Mouse (Mus musculus): ENCODE measurements at regions not wholly inside any gene's neighbourhood (a gene's known extent, or its start where the extent isn't known, plus 50 kb on each side); places are given as distances from the start of the nearest gene placed in this dataset.

- H3K36me3 ChIP-seq (ENCODE audit: control insufficient read depth, insufficient read depth, low read length) = no peaks in the 10 kb centered on the region
- H3K79me2 ChIP-seq (ENCODE audit: control insufficient read depth, insufficient read depth, low read length) = no peaks in the 10 kb centered on the region
- no peak for DNase-seq (ENCODE audit: extremely low read depth, low read depth, low spot score)
- WGBS = 83% methylated on average over 10 of the region's 10 CpGs
- no peaks in the 10 kb centered on the region for H3K27me3 ChIP-seq (ENCODE audit: control insufficient read depth, insufficient read depth, low read length)
- no peak overlapping the region for H3K4me3 ChIP-seq (ENCODE audit: insufficient read depth, low read depth, low read length)
- no peak overlapping the region for H3K27ac ChIP-seq (replicated peaks; ENCODE audit: insufficient read depth, low read depth, low read length)
- H3K9ac ChIP-seq (ENCODE audit: low read depth, low read length) = no peak overlapping the region
- no peak for TF ChIP-seq POLR2A (IDR thresholded peaks at IDR 0.05; ENCODE audit: extremely low read depth, insufficient read depth, low read length)
- no peak for TF ChIP-seq CTCF (IDR thresholded peaks at IDR 0.05; ENCODE audit: low read depth, low read length)
- no peaks in the 10 kb centered on the region for H3K4me1 ChIP-seq (ENCODE audit: control insufficient read depth, insufficient read depth, low read length)
Measured at GRCm38 (mm10) chr6:116848538-116849093, 131.9 kb upstream of the Tmem72 start.

GRCm38 (mm10) chr6:116854029-116854428 lies 137.3 kb upstream of the Tmem72 start:
- no peak for TF ChIP-seq CTCF (IDR thresholded peaks at IDR 0.05; ENCODE audit: low read depth, low read length)
- TF ChIP-seq POLR2A (IDR thresholded peaks at IDR 0.05; ENCODE audit: extremely low read depth, insufficient read depth, low read length) = no peak
- Histone ChIP-seq H3K27me3 (ENCODE audit: control insufficient read depth, insufficient read depth, low read length) (no peaks in the 10 kb centered on the region), H3K36me3 (ENCODE audit: control insufficient read depth, insufficient read depth, low read length) (no peaks in the 10 kb centered on the region), H3K9ac (ENCODE audit: low read depth, low read length) (no peak overlapping the region), H3K4me3 (ENCODE audit: insufficient read depth, low read depth, low read length) (no peak overlapping the region), H3K79me2 (ENCODE audit: control insufficient read depth, insufficient read depth, low read length) (no peaks in the 10 kb centered on the region), H3K27ac (replicated peaks; ENCODE audit: insufficient read depth, low read depth, low read length) (no peak overlapping the region), H3K4me1 (ENCODE audit: control insufficient read depth, insufficient read depth, low read length) (no peaks in the 10 kb centered on the region)
- no peak for DNase-seq (ENCODE audit: extremely low read depth, low read depth, low spot score)
- 69% methylated on average over 6 of the region's 6 CpGs for WGBS

- H3K27me3 ChIP-seq (ENCODE audit: control insufficient read depth, insufficient read depth, low read length) = no peaks in the 10 kb centered on the region
- H3K36me3 ChIP-seq (ENCODE audit: control insufficient read depth, insufficient read depth, low read length) = no peaks in the 10 kb centered on the region
- no peaks in the 10 kb centered on the region for H3K4me1 ChIP-seq (ENCODE audit: control insufficient read depth, insufficient read depth, low read length)
- no peak overlapping the region for H3K4me3 ChIP-seq (ENCODE audit: insufficient read depth, low read depth, low read length)
- H3K9ac ChIP-seq (ENCODE audit: low read depth, low read length) = no peak overlapping the region
- H3K79me2 ChIP-seq (ENCODE audit: control insufficient read depth, insufficient read depth, low read length) = no peaks in the 10 kb centered on the region
- no peak for DNase-seq (ENCODE audit: extremely low read depth, low read depth, low spot score)
- no peak overlapping the region for H3K27ac ChIP-seq (replicated peaks; ENCODE audit: insufficient read depth, low read depth, low read length)
- 77% methylated on average over 2 of the region's 2 CpGs for WGBS
- no peak for TF ChIP-seq CTCF (IDR thresholded peaks at IDR 0.05; ENCODE audit: low read depth, low read length)
- no peak for TF ChIP-seq POLR2A (IDR thresholded peaks at IDR 0.05; ENCODE audit: extremely low read depth, insufficient read depth, low read length)
Measured at GRCm38 (mm10) chr6:116856093-116856492, 139.4 kb upstream of the Tmem72 start.

- no peaks in the 10 kb centered on the region for H3K36me3 ChIP-seq (ENCODE audit: control insufficient read depth, insufficient read depth, low read length)
- H3K4me3 ChIP-seq (ENCODE audit: insufficient read depth, low read depth, low read length) = no peak overlapping the region
- TF ChIP-seq POLR2A (IDR thresholded peaks at IDR 0.05; ENCODE audit: extremely low read depth, insufficient read depth, low read length) (no peak), CTCF (IDR thresholded peaks at IDR 0.05; ENCODE audit: low read depth, low read length) (no peak)
- no peaks in the 10 kb centered on the region for H3K79me2 ChIP-seq (ENCODE audit: control insufficient read depth, insufficient read depth, low read length)
- DNase-seq (ENCODE audit: extremely low read depth, low read depth, low spot score) = no peak
- H3K9ac ChIP-seq (ENCODE audit: low read depth, low read length) = no peak overlapping the region
- H3K4me1 ChIP-seq (ENCODE audit: control insufficient read depth, insufficient read depth, low read length) = no peaks in the 10 kb centered on the region
- no peak overlapping the region for H3K27ac ChIP-seq (replicated peaks; ENCODE audit: insufficient read depth, low read depth, low read length)
- WGBS = 87% methylated on average over 1 of the region's 1 CpGs
- no peaks in the 10 kb centered on the region for H3K27me3 ChIP-seq (ENCODE audit: control insufficient read depth, insufficient read depth, low read length)
Measured at GRCm38 (mm10) chr6:116856917-116857491, 140.3 kb upstream of the Tmem72 start.

GRCm38 (mm10) chr6:116863130-116863529 lies 146.4 kb upstream of the Tmem72 start:
- Histone ChIP-seq H3K27me3 (ENCODE audit: control insufficient read depth, insufficient read depth, low read length) (no peaks in the 10 kb centered on the region), H3K4me3 (ENCODE audit: insufficient read depth, low read depth, low read length) (no peak overlapping the region), H3K79me2 (ENCODE audit: control insufficient read depth, insufficient read depth, low read length) (no peaks in the 10 kb centered on the region), H3K36me3 (ENCODE audit: control insufficient read depth, insufficient read depth, low read length) (no peaks in the 10 kb centered on the region), H3K4me1 (ENCODE audit: control insufficient read depth, insufficient read depth, low read length) (no peaks in the 10 kb centered on the region), H3K27ac (replicated peaks; ENCODE audit: insufficient read depth, low read depth, low read length) (no peak overlapping the region), H3K9ac (ENCODE audit: low read depth, low read length) (no peak overlapping the region)
- no peak for DNase-seq (ENCODE audit: extremely low read depth, low read depth, low spot score)
- no peak for TF ChIP-seq POLR2A (IDR thresholded peaks at IDR 0.05; ENCODE audit: extremely low read depth, insufficient read depth, low read length)
- no peak for TF ChIP-seq CTCF (IDR thresholded peaks at IDR 0.05; ENCODE audit: low read depth, low read length)
- WGBS = 43% methylated on average over 2 of the region's 2 CpGs

- TF ChIP-seq POLR2A (IDR thresholded peaks at IDR 0.05; ENCODE audit: extremely low read depth, insufficient read depth, low read length) (no peak), CTCF (IDR thresholded peaks at IDR 0.05; ENCODE audit: low read depth, low read length) (no peak)
- 76% methylated on average over 2 of the region's 2 CpGs for WGBS
- Histone ChIP-seq H3K36me3 (ENCODE audit: control insufficient read depth, insufficient read depth, low read length) (no peaks in the 10 kb centered on the region), H3K27ac (replicated peaks; ENCODE audit: insufficient read depth, low read depth, low read length) (no peak overlapping the region), H3K4me1 (ENCODE audit: control insufficient read depth, insufficient read depth, low read length) (no peaks in the 10 kb centered on the region), H3K9ac (ENCODE audit: low read depth, low read length) (no peak overlapping the region), H3K27me3 (ENCODE audit: control insufficient read depth, insufficient read depth, low read length) (no peaks in the 10 kb centered on the region), H3K4me3 (ENCODE audit: insufficient read depth, low read depth, low read length) (no peak overlapping the region), H3K79me2 (ENCODE audit: control insufficient read depth, insufficient read depth, low read length) (no peaks in the 10 kb centered on the region)
- DNase-seq (ENCODE audit: extremely low read depth, low read depth, low spot score) = no peak
Measured at GRCm38 (mm10) chr6:116863626-116864025, 146.9 kb upstream of the Tmem72 start.

Measured in liver, adult 2 months (tissue).